Mouse (Mus musculus): ENCODE measurements at regions not wholly inside any gene's neighbourhood (a gene's known extent, or its start where the extent isn't known, plus 50 kb on each side); places are given as distances from the start of the nearest gene placed in this dataset.
A peak's percentile ranks its signal among the peaks of the same experiment; 100 is the strongest.

- no peaks in the 10 kb centered on the region for H3K36me3 ChIP-seq (ENCODE audit: control insufficient read depth, insufficient read depth, low read length)
Observed at GRCm38 (mm10) chr8:73512613-73513012, 159.3 kb upstream of the Large1 start.

More at GRCm38 (mm10) chr8:73512613-73513012, 159.3 kb upstream of the Large1 start:
- Histone ChIP-seq H3K27me3 (ENCODE audit: control insufficient read depth, insufficient read depth, low read length) (no peaks in the 10 kb centered on the region), H3K4me3 (ENCODE audit: low read depth, low read length) (no peak overlapping the region), H3K9me3 (ENCODE audit: control insufficient read depth, low read length) (no peaks in the 10 kb centered on the region), H3K4me2 (ENCODE audit: low read depth, low read length) (no peak overlapping the region), H3K9ac (replicated peaks; ENCODE audit: low read depth, low read length) (no peak overlapping the region), H3K27ac (ENCODE audit: low read depth, low read length) (no peak overlapping the region), H3K4me1 (ENCODE audit: control insufficient read depth, insufficient read depth, low read length) (no peaks in the 10 kb centered on the region)
- ATAC-seq (ENCODE audit: low read depth), result peak; percentile 78
- WGBS, result 44% methylated on average over 3 of the region's 3 CpGs

Data from neural tube, embryonic 14.5 days (tissue).